Mouse (Mus musculus) adrenal gland, adult 8-10 months (tissue): ENCODE measurements around the gene Dab2. TPM values are rescaled to one million over a fixed set of nuclear protein-coding genes. Genes with fewer than 3 reads are reported as not detected.

Source experiments
- DNase-seq: peaks from one replicate; pipeline ENCODE4 v3.0.0; 2022
- total RNA-seq, 4 experiments: library from RNA; stranded (reverse); gene quantifications; 2 replicates each; pipeline ENCODE4 v1.2.4; 2022

Dab2 gene
- total RNA-seq, 4 experiments from 2014 or later, result 433 to 532 (median 460) TPM

GRCm38 (mm10) chr15:6326011-6326410, 26.4 kb downstream of the Dab2 start:
- DNase-seq, result no peak

- no peak for DNase-seq
Observed at GRCm38 (mm10) chr15:6331380-6331779, 31.8 kb downstream of the Dab2 start.

GRCm38 (mm10) chr15:6334664-6335206, 35.1 kb downstream of the Dab2 start:
- DNase-seq, result no peak

- DNase-seq, result no peak
Observed at GRCm38 (mm10) chr15:6339767-6340166, 40.2 kb downstream of the Dab2 start.

- DNase-seq, result no peak
Observed at GRCm38 (mm10) chr15:6340347-6340746, 40.8 kb downstream of the Dab2 start.

- no peak for DNase-seq
Observed at GRCm38 (mm10) chr15:6341427-6341826, 41.8 kb downstream of the Dab2 start.

- DNase-seq, result no peak
Observed at GRCm38 (mm10) chr15:6353901-6354300, 54.3 kb downstream of the Dab2 start.

- no peak for DNase-seq
Observed at GRCm38 (mm10) chr15:6359859-6360258, 60.3 kb downstream of the Dab2 start.

- no peak for DNase-seq
Observed at GRCm38 (mm10) chr15:6369974-6370373, 70.4 kb downstream of the Dab2 start.

GRCm38 (mm10) chr15:6371486-6371885, 71.9 kb downstream of the Dab2 start:
- no peak for DNase-seq

GRCm38 (mm10) chr15:6375016-6375415, 75.4 kb downstream of the Dab2 start:
- DNase-seq, result no peak

- no peak for DNase-seq
Observed at GRCm38 (mm10) chr15:6376001-6376400, 76.4 kb downstream of the Dab2 start.

- no peak for DNase-seq
Observed at GRCm38 (mm10) chr15:6376785-6377184, 77.2 kb downstream of the Dab2 start.

GRCm38 (mm10) chr15:6384027-6384426, 84.4 kb downstream of the Dab2 start:
- DNase-seq, result no peak

- DNase-seq, result no peak
Observed at GRCm38 (mm10) chr15:6385241-6385640, 85.7 kb downstream of the Dab2 start.

- peak; percentile 89 for DNase-seq
Observed at GRCm38 (mm10) chr15:6386159-6386951, 86.8 kb downstream of the Dab2 start.

GRCm38 (mm10) chr15:6386961-6387728, 87.6 kb downstream of the Dab2 start:
- no peak for DNase-seq

GRCm38 (mm10) chr15:6387729-6388070, 88.1 kb downstream of the Dab2 start:
- DNase-seq, result no peak

GRCm38 (mm10) chr15:6388146-6388545, 88.6 kb downstream of the Dab2 start:
- no peak for DNase-seq

GRCm38 (mm10) chr15:6388631-6389030, 89.0 kb downstream of the Dab2 start:
- DNase-seq, result no peak

- no peak for DNase-seq
Observed at GRCm38 (mm10) chr15:6390106-6390505, 90.5 kb downstream of the Dab2 start.

GRCm38 (mm10) chr15:6390657-6391056, 91.1 kb downstream of the Dab2 start:
- peak; percentile 71 for DNase-seq

- no peak for DNase-seq
Observed at GRCm38 (mm10) chr15:6391886-6392285, 92.3 kb downstream of the Dab2 start.

- DNase-seq, result no peak
Observed at GRCm38 (mm10) chr15:6393624-6394023, 94.0 kb downstream of the Dab2 start.
